ENCODE assay signal across 26 mouse cellular contexts in the genomic region with DNA sequence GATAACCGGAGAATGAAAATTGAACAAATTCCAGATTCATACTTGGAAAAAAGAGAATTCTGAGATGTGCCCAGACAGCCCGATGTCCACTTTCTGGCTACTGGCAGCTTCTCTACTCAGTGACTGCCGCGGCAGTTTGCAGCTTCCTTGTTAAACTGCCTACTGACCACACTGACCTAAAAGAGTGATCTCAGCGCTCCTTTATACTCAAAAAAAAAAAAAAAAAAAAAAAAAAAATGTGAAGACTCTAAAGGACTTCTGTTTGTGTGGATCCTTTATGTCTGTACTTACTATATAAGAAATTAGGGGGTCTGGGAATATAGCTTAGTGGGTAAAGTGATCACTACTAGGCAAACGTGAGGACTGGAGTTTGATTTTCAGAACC. TPM values are rescaled to one million over a fixed set of nuclear protein-coding genes. Genes with fewer than 3 reads are reported as not detected.
DNase-seq lines count a peak whose midpoint lies in the region; ATAC-seq and TF ChIP-seq lines count a peak whose summit lies in the region.
"Had no signal": no experiment of that assay in that cellular context is flagged by ENCODE, and none has a peak within 500 bp of the region (broad histone marks: within the 10 kb centered on the region; RNA-seq: fewer than 3 reads in every experiment).

No protein-coding gene starts in this region.

- H3K9me3 ChIP-seq in heart, embryonic 11.5 days (replicated peaks; ENCODE audit: control insufficient read depth, low read length): no peaks in the 10 kb centered on the region
- H3K9me3 ChIP-seq in CH12.LX (replicated peaks; ENCODE audit: low read length): no peaks in the 10 kb centered on the region
- H3K9me3 ChIP-seq: embryonic facial prominence, embryonic 12.5 days; forebrain, embryonic 13.5 days; hindbrain, embryonic 13.5 days; neural tube, embryonic 15.5 days; stomach, embryonic 15.5 days had no signal

- H3K79me2 ChIP-seq in CH12.LX (replicated peaks; ENCODE audit: control insufficient read depth, extremely low read depth, insufficient read depth, poor library complexity, severe bottlenecking): no peaks in the 10 kb centered on the region

- in situ Hi-C loops in CH12.LX (cut with MboI; ENCODE audit: low pct_ligation_motif_present, low pct_unique_long_range_greater_than_20kb, low sequenced_read_pairs): no loop called here

- H3K27ac ChIP-seq in heart, embryonic 11.5 days (ENCODE audit: low read depth, low read length): peak overlapping the region; percentile 50; the same call in 1 of the 2 replicates
- peak overlapping the region; percentile 66; the same call in 1 of the 2 replicates for H3K27ac ChIP-seq in left cerebral cortex, adult 2 months
- no peak overlapping the region for H3K27ac ChIP-seq in CH12.LX (ENCODE audit: insufficient read depth, low read depth)
- H3K27ac ChIP-seq: embryonic facial prominence, embryonic 12.5 days; neural tube, embryonic 15.5 days; stomach, embryonic 15.5 days had no signal

- TF ChIP-seq CTCF in left cerebral cortex, adult 2 months (IDR thresholded peaks at IDR 0.05): no peak
- TF ChIP-seq CTCF in CH12.LX (conservative IDR thresholded peaks at IDR 0.05 in 1 of 2, IDR thresholded peaks at IDR 0.05 in 1 of 2; ENCODE audit: low read depth in 2 of 2, low read length in 2 of 2): no peak

- no peak overlapping the region for H3K9ac ChIP-seq in heart, embryonic 11.5 days (ENCODE audit: low read depth, low read length)
- no peak overlapping the region for H3K9ac ChIP-seq in CH12.LX (ENCODE audit: insufficient read depth, low read depth)
- H3K9ac ChIP-seq: embryonic facial prominence, embryonic 12.5 days; forebrain, embryonic 13.5 days; hindbrain, embryonic 13.5 days; liver, postnatal 0 days; neural tube, embryonic 15.5 days; stomach, embryonic 15.5 days had no signal

- H3K4me3 ChIP-seq in heart, embryonic 11.5 days (ENCODE audit: low read depth, low read length): no peak overlapping the region
- H3K4me3 ChIP-seq in left cerebral cortex, adult 2 months: no peak overlapping the region
- H3K4me3 ChIP-seq in CH12.LX (replicated peaks in 1 of 3; ENCODE audit: low read depth in 2 of 3, low read length in 2 of 3, poor library complexity in 1 of 3): no peak overlapping the region
- H3K4me3 ChIP-seq: embryonic facial prominence, embryonic 12.5 days; forebrain, embryonic 13.5 days; hindbrain, embryonic 13.5 days; neural tube, embryonic 15.5 days; stomach, embryonic 15.5 days had no signal

- no peak for DNase-seq in heart, adult 18-20 months
- DNase-seq in left cerebral cortex, adult 2 months (ENCODE audit: extremely low spot score in 1 of 2, low spot score in 2 of 2): no peak
- DNase-seq in left cerebral cortex, postnatal 4 days: no peak
- no peak for DNase-seq in CH12.LX (ENCODE audit: extremely low read depth)
- DNase-seq in left cerebral cortex, adult 9 months (ENCODE audit: low spot score in 2 of 2): no peak
- DNase-seq: adrenal gland, postnatal 10 days; cerebellum, adult 18-20 months; cerebellum, postnatal 14 days; gastrocnemius, postnatal 14 days; heart, postnatal 10 days; kidney, adult 11 months; kidney, postnatal 4 days; layer of hippocampus, adult 9-11 months; liver, postnatal 0 days; lung, postnatal 14 days; thymus, postnatal 25 days had no signal

- WGBS in heart, embryonic 11.5 days (ENCODE audit: insufficient replicate concordance): 46% methylated on average over 6 of the region's 6 CpGs

- no peaks in the 10 kb centered on the region for H3K27me3 ChIP-seq in heart, embryonic 11.5 days (ENCODE audit: control insufficient read depth, insufficient read depth, low read length)
- no peaks in the 10 kb centered on the region for H3K27me3 ChIP-seq in CH12.LX (replicated peaks)
- H3K27me3 ChIP-seq: embryonic facial prominence, embryonic 12.5 days; forebrain, embryonic 13.5 days; hindbrain, embryonic 13.5 days; neural tube, embryonic 15.5 days; stomach, embryonic 15.5 days had no signal

- no peak for TF ChIP-seq RAD21 in CH12.LX (IDR thresholded peaks at IDR 0.05; ENCODE audit: low read depth, low read length)

- no peaks in the 10 kb centered on the region for H3K36me3 ChIP-seq in heart, embryonic 11.5 days (ENCODE audit: control insufficient read depth, insufficient read depth, low read length)
- no peaks in the 10 kb centered on the region for H3K36me3 ChIP-seq in CH12.LX (replicated peaks in 1 of 2; ENCODE audit: control insufficient read depth in 1 of 2, insufficient read depth in 1 of 2, low read length in 1 of 2)
- H3K36me3 ChIP-seq: embryonic facial prominence, embryonic 12.5 days; hindbrain, embryonic 13.5 days; neural tube, embryonic 15.5 days; stomach, embryonic 15.5 days had no signal

- intact Hi-C loops in left cerebral cortex, adult 2 months (cut with DNase I): no loop called here
- intact Hi-C loops in left cerebral cortex, postnatal 4 days (cut with DNase I): no loop called here

- no peak for ATAC-seq in heart, embryonic 11.5 days (replicated peaks; ENCODE audit: insufficient number of reproducible peaks, low FRiP score, low TSS enrichment)
- ATAC-seq in granulocyte monocyte progenitor cell, adult 5-6 weeks (replicated peaks; ENCODE audit: poor library complexity, severe bottlenecking): peak; percentile 40; the same call in 1 of the 2 replicates
- ATAC-seq: liver, postnatal 0 days had no signal

- TF ChIP-seq EP300 in CH12.LX (IDR thresholded peaks at IDR 0.05; ENCODE audit: low read length): no peak

- no peak for TF ChIP-seq POLR2A in CH12.LX (IDR thresholded peaks at IDR 0.05; ENCODE audit: low read depth, low read length)

- H3K4me1 ChIP-seq in heart, embryonic 11.5 days (ENCODE audit: control insufficient read depth, insufficient read depth, low read length): peaks cover 25% of the 10 kb centered on the region
- peaks cover 0 to 25% of the 10 kb centered on the region in 2 experiments; a peak in 2 of 4 replicates for H3K4me1 ChIP-seq in CH12.LX (ENCODE audit: control insufficient read depth in 1 of 2, insufficient read depth in 2 of 2)
- H3K4me1 ChIP-seq: embryonic facial prominence, embryonic 12.5 days had no signal

- dilution Hi-C loops in CH12.LX (cut with MboI; ENCODE audit: extremely low pct_ligation_motif_present, extremely low pct_unique_long_range_greater_than_20kb, low sequenced_read_pairs): no loop called here

- H3K4me2 ChIP-seq in heart, embryonic 11.5 days: no peak overlapping the region
- H3K4me2 ChIP-seq in CH12.LX (ENCODE audit: insufficient read depth, low read depth, poor library complexity, severe bottlenecking): no peak overlapping the region
- H3K4me2 ChIP-seq: embryonic facial prominence, embryonic 12.5 days; forebrain, embryonic 13.5 days; hindbrain, embryonic 13.5 days; neural tube, embryonic 15.5 days; stomach, embryonic 15.5 days had no signal

TF ChIP-seq in CH12.LX, 34 proteins besides CTCF, POLR2A, EP300 and RAD21:
- TF ChIP-seq PAX5 (IDR thresholded peaks at IDR 0.05; ENCODE audit: low read length): no peak
- peak; percentile 53; the same call in 1 of the 2 replicates for TF ChIP-seq ZNF384 (IDR thresholded peaks at IDR 0.05; ENCODE audit: low read depth, low read length)

RNA-seq across cellular contexts. Expression of a gene that starts 17.8 kb away (rescaled TPM):
- 0.19 and 0.30 TPM in 2 replicates for polyA plus RNA-seq in heart, embryonic 11.5 days (2014; fragmentation: Nextera tagmentation; extraction: Ambion mirVana)
- not detected for total RNA-seq in heart, adult 18-20 months (2021)
- total RNA-seq in left cerebral cortex, adult 2 months (2021): 1 to 10 TPM; 2.0 to 3.8 TPM
- 1 to 10 TPM; 1.2 to 1.7 TPM for total RNA-seq in left cerebral cortex, postnatal 4 days (2021)
- total RNA-seq in CH12.LX (2012; rRNA removed): not detected in 2 replicates
- not detected in 2 replicates for total RNA-seq in CH12.LX (2014; rRNA removed)
- not detected in 2 replicates for polyA plus RNA-seq in CH12.LX (2012; ENCODE audit: insufficient read length, low read depth)
- total RNA-seq in granulocyte monocyte progenitor cell, adult 5-6 weeks (2014; fragmentation: Nextera tagmentation): not detected in 2 replicates
- not detected in 2 replicates for total RNA-seq in granulocyte monocyte progenitor cell, adult 5-6 weeks (2017)
- total RNA-seq: adrenal gland, postnatal 10 days; gastrocnemius, postnatal 14 days; heart, postnatal 10 days; liver, adult 2 months; megakaryocyte, adult 5-6 weeks had no signal
- polyA plus RNA-seq: forebrain, embryonic 13.5 days; limb, embryonic 11.5 days; liver, adult 2 months; liver, postnatal 0 days; stomach, embryonic 15.5 days had no signal
